Mouse (Mus musculus) embryonic fibroblast, embryonic 13.5 days (primary cell): ENCODE results near the gene Rheb.
"Not testable (repeated sequence)": the region's sequence is repeated elsewhere in the genome, so short reads cannot be mapped to it uniquely, and the experiment has no call there.

ENCODE experiments used
- CTCF ChIP-seq: IDR thresholded peaks from 2 replicates; pipeline ENCODE4 v1.5.1; 2011; ENCODE audit warnings: mild to moderate bottlenecking, control low read depth, low read length, moderate library complexity, borderline replicate concordance; ENCODE audit not compliant: insufficient read depth
- POLR2A ChIP-seq: IDR thresholded peaks from 2 replicates; pipeline ENCODE4 v1.6.1; 2011; ENCODE audit warnings: low read depth, mild to moderate bottlenecking, control low read depth, low read length, moderate library complexity

GRCm38 (mm10) chr5:24848261-24848660 is 5.8 kb upstream of the Rheb start:
- TF ChIP-seq CTCF, POLR2A: not testable (repeated sequence)
